Mouse (Mus musculus) Patski (cell line): ENCODE measurements around the gene Sec23b. TPM values are rescaled to one million over a fixed set of nuclear protein-coding genes. Genes with fewer than 3 reads are reported as not detected.

Source experiments
- ATAC-seq: fragments of 100-300 bp; one replicate; pipeline ENCODE4 v1.8.0; 2021
- CTCF ChIA-PET: fragments of 350-600 bp; sonication (Branson Sonifier 250); formaldehyde crosslinking; loops from one replicate; lab custom pipeline; 2022; ENCODE audit warnings: inconsistent platforms; lab: Charles Lee
- POLR2A ChIA-PET: fragments of 350-600 bp; sonication (Branson Sonifier 250); formaldehyde crosslinking; loops from one replicate; lab custom pipeline; 2022; ENCODE audit warnings: antibody characterized with exemption, inconsistent platforms; lab: Charles Lee
- DNase-seq: peaks from one replicate; pipeline ENCODE4 v3.0.0-alpha.2; 2011; ENCODE audit warnings: low read depth, low spot score
- H3K27me3 ChIP-seq: fragments of 371-371 bp; one replicate; pipeline ENCODE4 v1.5.1; 2021
- CTCF ChIP-seq: fragments of 100-300 bp; IDR thresholded peaks from one replicate; pipeline ENCODE4 v1.5.1; 2021
- in situ Hi-C: fragments of 300-500 bp; cut with MboI; formaldehyde crosslinking; loops from 3 replicates; pipeline ENCODE4 v1.11.1; 2018; ENCODE audit warnings: low pct_unique_long_range_greater_than_20kb, mixed read lengths
- polyA plus RNA-seq: library from polyadenylated mRNA; unstranded; gene quantifications from one replicate; pipeline ENCODE4 v1.2.3, GENCODE M21; 2021

Gene Sec23b
- polyA plus RNA-seq, 1 experiment from 2014 or later: 117 TPM

DNA sequence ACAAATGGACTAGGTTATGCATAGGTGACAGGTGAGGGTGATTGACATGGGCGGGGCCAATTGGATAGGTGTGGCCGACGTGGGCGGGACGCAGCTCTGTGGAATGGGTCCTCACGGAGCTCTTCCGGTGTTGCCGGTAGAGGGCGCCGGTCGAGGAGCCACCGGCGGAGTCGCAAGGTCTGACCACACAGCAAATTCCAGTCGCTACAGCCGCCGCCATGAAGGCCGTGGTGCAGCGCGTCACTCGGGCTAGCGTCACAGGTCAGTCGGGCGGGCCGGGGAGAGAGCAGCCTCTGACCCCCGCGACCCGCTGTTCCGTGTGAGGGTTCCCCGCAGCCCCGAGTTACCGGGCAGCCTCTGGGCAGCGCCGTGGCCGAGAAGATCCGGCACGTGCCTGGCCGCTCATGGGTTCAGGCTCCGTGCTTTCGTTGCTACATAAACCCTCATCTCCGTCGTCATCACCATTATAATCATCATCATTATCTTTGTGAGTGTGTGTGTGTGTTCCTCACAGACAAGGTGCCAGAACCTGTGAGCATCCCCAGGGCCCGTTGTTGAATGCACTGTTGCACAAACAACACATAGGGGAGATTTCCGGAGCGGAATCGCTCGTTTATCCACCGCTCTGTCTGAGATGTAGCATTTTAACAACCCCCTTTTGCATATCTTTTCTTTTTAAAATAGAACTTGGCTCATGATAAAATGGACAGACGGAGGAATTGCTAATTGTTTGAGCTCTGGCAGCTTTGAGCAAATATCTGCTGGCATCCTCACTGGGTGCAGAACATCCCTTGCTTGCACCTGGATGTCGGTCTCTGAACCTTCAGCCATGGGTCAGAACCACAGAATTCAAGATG, 44.0 kb downstream of the Sec23b start, which contains the start of gene Dtd1:
Gene Dtd1 (plus strand): TSS at position 67 of the 857 bp plus-strand sequence.
- H3K27me3 ChIP-seq: no peaks in the 10 kb centered on the region
- ATAC-seq: peak; percentile 96
- CTCF ChIA-PET: interaction anchor here (0.7 to 1.8 kb wide), 5 partner anchors 13 to 560 kb away, joined by 3 to 9 read pairs (median 3); no protein-coding TSS in a partner anchor
- TF ChIP-seq CTCF: peak; percentile 98
- POLR2A ChIA-PET: no interaction called here
- in situ Hi-C loops: loop anchor here (25.0 kb wide), 1 partner anchor 1312 kb away; the partner anchor contains the start of gene Naa20
- DNase-seq: no peak

DNA sequence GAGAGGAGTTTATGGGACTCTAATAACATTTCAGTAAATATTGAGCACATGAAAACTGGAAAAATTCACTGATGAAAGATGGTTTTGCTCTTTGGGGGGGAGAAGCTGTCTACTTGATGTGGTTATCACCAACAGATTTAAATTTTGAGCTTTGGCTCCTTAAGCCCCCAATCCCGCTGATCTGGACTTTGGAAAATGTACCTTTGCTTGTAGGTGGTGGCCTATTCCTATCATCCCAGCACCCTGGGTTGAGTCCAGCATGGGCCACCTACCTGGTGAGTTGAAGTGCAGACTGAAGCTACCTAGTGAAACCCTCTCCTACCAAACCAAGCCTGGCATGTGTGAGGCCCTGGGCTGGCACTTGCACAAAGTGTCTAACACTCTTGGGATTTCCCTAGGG, 45.5 kb downstream of the Sec23b start:
- no peak for ATAC-seq
- POLR2A ChIA-PET: interaction anchor here (0.6 kb wide), 1 partner anchor 140 kb away, joined by 3 read pairs; no protein-coding TSS in a partner anchor
- DNase-seq: no peak
- no peaks in the 10 kb centered on the region for H3K27me3 ChIP-seq
- TF ChIP-seq CTCF: no peak
- CTCF ChIA-PET: no interaction called here
- in situ Hi-C loops: no loop called here

DNA sequence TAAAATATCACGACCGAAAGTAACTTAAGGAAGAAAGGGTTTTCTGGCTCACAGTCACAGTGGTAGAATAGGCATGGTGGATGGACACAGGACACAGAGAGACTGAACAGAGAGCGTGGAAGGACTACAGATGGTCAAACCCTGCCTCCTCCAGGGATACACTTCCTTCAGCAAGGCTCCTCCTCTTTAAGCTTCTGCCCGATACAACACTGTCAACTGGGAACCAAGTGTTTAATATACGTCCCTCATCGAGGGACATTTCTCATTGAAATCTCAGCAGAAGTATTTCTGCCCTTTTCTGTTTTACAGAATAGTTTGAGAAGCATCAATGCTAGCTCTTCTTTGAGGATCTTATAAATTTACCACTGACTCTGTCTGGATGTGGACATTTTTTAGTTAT, 57.9 kb downstream of the Sec23b start:
- ChIA-PET POLR2A (no interaction called here), CTCF (interaction anchor here (1.2 kb wide), 1 partner anchor 14 kb away, joined by 3 read pairs; the partner anchor contains the start of gene Dtd1)
- H3K27me3 ChIP-seq: no peaks in the 10 kb centered on the region
- in situ Hi-C loops: no loop called here
- TF ChIP-seq CTCF: no peak
- no peak for DNase-seq
- no peak for ATAC-seq

DNA sequence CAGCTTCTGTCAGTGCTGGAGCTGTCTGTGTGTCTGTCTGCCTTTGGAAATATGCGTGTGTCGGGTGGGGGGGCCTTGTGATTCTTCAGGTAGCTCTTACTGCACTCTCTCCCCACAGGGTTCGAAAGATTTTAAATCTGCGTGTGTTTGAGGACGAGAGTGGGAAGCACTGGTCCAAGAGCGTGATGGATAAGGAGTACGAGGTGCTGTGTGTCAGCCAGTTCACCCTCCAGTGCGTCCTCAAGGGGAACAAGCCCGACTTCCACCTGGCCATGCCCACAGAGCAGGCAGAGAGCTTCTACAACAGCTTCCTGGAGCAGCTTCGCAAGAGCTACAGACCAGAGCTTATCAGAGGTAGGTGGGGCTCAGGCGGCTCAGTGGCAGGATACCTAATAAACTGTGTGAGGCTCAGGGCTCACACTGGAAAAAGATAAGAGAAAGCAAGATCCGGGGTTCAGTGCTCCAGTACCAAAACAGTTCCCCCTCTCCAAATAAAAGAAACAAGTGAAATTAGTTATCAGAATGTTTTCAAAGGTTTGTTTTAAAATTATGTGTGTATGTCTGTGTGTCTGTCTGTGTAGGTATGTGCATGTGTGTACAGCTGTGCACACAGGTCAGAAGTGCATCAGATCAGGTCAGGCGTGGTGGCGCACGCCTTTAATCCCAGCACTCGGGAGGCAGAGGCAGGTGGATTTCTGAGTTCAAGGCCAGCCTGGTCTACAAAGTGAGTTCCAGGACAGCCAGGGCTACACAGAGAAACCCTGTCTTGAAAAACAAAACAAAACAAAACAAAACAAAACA, 61.2 kb downstream of the Sec23b start:
- DNase-seq: no peak
- H3K27me3 ChIP-seq: no peaks in the 10 kb centered on the region
- ChIA-PET CTCF (interaction anchor here (1.3 to 2.6 kb wide), 2 partner anchors 9 to 17 kb away, joined by 3 to 9 read pairs; partner anchors contain the start of gene Dtd1), POLR2A (no interaction called here)
- in situ Hi-C loops: no loop called here
- no peak for ATAC-seq
- no peak for TF ChIP-seq CTCF

DNA sequence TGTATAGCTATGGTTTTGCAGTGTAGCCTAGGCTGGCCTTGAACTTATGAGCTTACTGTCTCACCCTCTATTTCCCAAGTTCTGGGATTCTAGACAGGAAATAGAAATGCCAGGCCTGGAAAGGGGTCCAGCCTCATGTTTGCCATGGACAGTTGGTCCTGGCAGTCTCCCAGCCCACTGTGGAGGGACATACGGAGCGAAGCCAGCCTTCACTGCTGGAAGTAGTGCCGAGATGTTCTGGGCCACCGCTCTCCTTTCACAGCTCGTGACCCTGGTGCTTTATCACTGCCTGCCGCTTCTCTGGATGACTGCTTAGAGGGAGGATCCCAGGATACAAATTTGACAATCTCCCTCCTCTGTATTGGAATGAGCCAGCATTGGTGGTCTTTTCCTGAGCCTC, 65.5 kb downstream of the Sec23b start:
- no peak for TF ChIP-seq CTCF
- in situ Hi-C loops: no loop called here
- no peaks in the 10 kb centered on the region for H3K27me3 ChIP-seq
- DNase-seq (no peak), ATAC-seq (no peak)
- ChIA-PET POLR2A (no interaction called here), CTCF (interaction anchor here (1.4 kb wide), 1 partner anchor 15 kb away, joined by 3 read pairs; no protein-coding TSS in a partner anchor)

DNA sequence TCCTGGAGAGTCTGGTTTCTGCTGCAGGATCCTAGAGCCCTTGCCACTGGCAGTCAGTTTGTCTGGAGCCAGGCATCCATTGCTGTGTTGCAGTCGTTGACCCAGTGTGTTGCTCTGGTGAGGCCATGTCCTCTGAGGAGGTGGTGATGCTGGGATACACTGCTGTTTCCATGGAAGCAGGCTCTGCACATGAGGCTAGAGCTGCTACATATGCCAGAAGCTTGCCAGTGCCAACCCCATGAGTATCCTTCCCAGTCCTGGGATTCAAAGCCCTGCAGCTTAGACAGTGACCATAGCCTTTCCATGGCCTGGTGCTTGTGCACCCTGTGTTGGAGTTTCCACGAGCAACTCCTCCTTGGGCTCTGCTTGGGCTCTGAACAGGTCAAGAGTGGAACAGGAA, 77.5 kb downstream of the Sec23b start:
- ATAC-seq (no peak), DNase-seq (no peak)
- no peaks in the 10 kb centered on the region for H3K27me3 ChIP-seq
- POLR2A ChIA-PET: no interaction called here
- in situ Hi-C loops: loop anchor here (25.0 kb wide), 1 partner anchor 954 kb away; no protein-coding TSS in a partner anchor
- no peak for TF ChIP-seq CTCF
- CTCF ChIA-PET: interaction anchor here (0.7 to 1.0 kb wide), 2 partner anchors 13 to 533 kb away, joined by 3 to 4 read pairs; no protein-coding TSS in a partner anchor

DNA sequence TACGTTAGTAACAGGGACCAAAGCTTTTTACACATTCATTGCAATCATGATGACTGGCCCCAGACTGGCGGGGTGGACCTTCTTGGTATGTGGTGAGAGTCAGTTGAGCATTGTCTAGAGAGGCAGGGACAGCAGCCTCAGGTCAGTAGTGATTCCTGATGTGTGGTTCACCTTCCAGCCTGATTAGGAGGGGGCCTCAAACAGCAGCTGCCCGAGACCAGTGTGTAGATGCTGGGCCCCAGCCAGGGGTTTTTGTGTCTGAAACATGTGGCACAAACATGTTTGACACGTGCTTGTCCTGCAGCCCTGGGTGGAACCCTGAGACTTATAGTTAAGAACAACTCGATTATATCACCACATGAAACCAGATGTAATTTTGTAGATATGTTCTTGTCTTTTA, 78.2 kb downstream of the Sec23b start:
- in situ Hi-C loops: loop anchor here (25.0 kb wide), 1 partner anchor 953 kb away; no protein-coding TSS in a partner anchor
- ChIA-PET CTCF (no interaction called here), POLR2A (no interaction called here)
- ATAC-seq (no peak), DNase-seq (no peak)
- TF ChIP-seq CTCF: no peak
- H3K27me3 ChIP-seq: no peaks in the 10 kb centered on the region

DNA sequence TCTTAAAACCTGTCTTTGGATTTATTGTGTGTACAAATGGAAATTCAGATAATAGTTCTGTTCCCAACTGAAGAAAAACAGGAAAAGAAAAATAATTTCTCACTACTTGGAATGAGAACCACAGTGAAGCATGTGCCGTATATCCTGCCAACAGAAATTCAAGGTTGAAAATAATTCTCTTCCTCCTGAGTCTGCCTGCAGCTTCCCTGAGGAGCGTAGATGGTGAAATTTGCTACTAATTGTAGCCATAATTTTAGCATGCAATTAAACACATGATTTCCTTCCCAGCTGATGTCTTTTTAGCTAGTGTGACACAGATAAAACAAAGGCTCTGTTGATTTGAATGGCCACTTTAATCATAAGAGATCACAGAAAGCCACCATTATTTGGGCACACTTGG, 78.7 kb downstream of the Sec23b start:
- in situ Hi-C loops: loop anchor here (5.0 to 25.0 kb wide), 3 partner anchors 528 to 953 kb away; no protein-coding TSS in a partner anchor
- POLR2A ChIA-PET: no interaction called here
- CTCF ChIA-PET: interaction anchor here (1.0 kb wide), 1 partner anchor 9 kb away, joined by 3 read pairs; no protein-coding TSS in a partner anchor

DNA sequence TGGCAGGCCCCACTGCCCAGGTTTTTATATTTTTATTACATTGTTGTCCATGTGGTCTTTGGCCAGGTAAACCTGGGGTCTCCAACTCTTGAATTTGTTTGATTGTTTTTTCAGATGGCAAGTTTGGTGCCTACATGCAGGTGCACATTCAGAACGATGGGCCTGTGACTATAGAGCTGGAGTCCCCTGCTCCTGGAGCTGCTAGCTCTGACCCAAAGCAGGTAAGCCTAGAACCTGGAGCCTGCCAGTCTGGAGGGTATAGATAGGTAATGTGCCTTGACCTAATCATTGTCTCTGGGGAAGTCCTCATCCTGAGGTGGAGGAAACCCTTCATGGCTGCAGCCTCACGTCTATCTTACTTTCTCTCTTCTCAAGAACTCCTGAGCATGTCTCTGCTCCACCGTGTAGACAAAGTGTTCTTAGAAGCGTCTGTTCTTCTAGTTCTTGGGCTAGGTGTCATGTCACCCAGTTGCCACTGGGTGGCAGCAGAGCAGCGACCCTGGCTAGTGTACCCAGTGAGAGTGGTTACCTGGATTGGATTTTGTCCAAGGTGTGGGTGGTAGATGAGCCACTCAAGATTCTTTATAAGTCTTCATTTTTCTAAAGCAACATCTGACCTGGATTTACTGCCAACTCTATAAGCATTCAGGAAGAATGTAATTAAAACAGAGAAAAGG, 79.8 kb downstream of the Sec23b start:
- ATAC-seq: peak; percentile 72
- in situ Hi-C loops: loop anchor here (5.0 to 25.0 kb wide), 3 partner anchors 527 to 952 kb away; no protein-coding TSS in a partner anchor
- TF ChIP-seq CTCF: peak; percentile 90
- ChIA-PET CTCF (interaction anchor here (0.7 to 1.4 kb wide), 8 partner anchors 9 to 952 kb away, joined by 3 to 5 read pairs (median 3); no protein-coding TSS in a partner anchor), POLR2A (interaction anchor here (0.6 to 0.9 kb wide), 2 partner anchors 13 to 471 kb away, joined by 3 to 4 read pairs; no protein-coding TSS in a partner anchor)
- no peaks in the 10 kb centered on the region for H3K27me3 ChIP-seq
- no peak for DNase-seq

More for the DNA sequence above, 78.7 kb downstream of the Sec23b start:
- no peak for DNase-seq
- no peak for ATAC-seq
- TF ChIP-seq CTCF: no peak
- H3K27me3 ChIP-seq: no peaks in the 10 kb centered on the region
